ENCODE assay signal across 28 mouse cellular contexts in the genomic region with DNA sequence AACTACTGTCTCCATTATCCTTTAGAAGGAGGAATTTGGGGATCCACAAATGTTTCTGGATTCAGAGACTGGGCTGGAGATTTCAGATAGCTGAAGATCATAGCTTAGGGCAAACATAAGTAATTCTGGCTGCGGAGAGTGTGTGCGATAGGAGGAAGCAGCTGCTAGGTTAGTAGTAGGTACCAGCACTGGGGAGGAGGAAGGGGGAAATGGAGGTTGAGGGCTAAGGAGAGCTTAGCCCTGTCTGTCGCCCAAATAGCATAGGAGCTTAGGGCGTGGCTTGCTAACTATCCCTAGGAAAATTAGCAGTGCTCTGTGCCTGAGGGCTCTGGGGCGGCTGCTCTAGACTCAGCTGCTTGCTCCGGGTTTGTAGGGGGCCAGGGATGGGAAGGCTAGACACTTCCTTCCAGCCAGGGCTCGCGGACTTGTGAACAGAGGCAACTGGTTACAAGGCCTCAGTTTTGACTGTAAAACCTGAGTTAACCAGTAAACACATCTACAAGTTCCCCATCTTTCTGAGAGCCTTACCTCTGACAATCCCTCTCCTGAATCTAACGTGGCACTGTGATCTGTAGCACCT. TPM values are rescaled to one million over a fixed set of nuclear protein-coding genes. Genes with fewer than 3 reads are reported as not detected.
DNase-seq lines count a peak whose midpoint lies in the region; ATAC-seq and TF ChIP-seq lines count a peak whose summit lies in the region.
"Had no signal": no experiment of that assay in that cellular context is flagged by ENCODE, and none has a peak within 500 bp of the region (broad histone marks: within the 10 kb centered on the region; RNA-seq: fewer than 3 reads in every experiment).

No protein-coding gene starts in this region.

- H3K4me1 ChIP-seq in midbrain, embryonic 11.5 days (ENCODE audit: control insufficient read depth, insufficient read depth, low read length), result peaks cover 27% of the 10 kb centered on the region
- H3K4me1 ChIP-seq in midbrain, postnatal 0 days (ENCODE audit: insufficient read depth, low read length), result no peaks in the 10 kb centered on the region
- no peaks in the 10 kb centered on the region; the same call in 1 of the 2 replicates for H3K4me1 ChIP-seq in lung, adult 2 months (ENCODE audit: control insufficient read depth, insufficient read depth, low read length)

- WGBS in midbrain, embryonic 11.5 days, result 3% methylated on average over 9 of the region's 9 CpGs
- 23% methylated on average over 9 of the region's 9 CpGs for WGBS in midbrain, postnatal 0 days
- whole genome bisulfite sequencing in lung, adult 2 months, result 63% methylated on average over 9 of the region's 9 CpGs

- ATAC-seq in midbrain, embryonic 11.5 days (ENCODE audit: low FRiP score), result no peak
- ATAC-seq in midbrain, postnatal 0 days (ENCODE audit: low FRiP score), result no peak
- peak; percentile 11; the same call in 1 of the 2 replicates for ATAC-seq in common myeloid progenitor, adult 5-6 weeks (replicated peaks; ENCODE audit: low read depth, poor library complexity, severe bottlenecking)
- ATAC-seq: forebrain, embryonic 15.5 days; inflammation-experienced regulatory T-cells, adult 6 months; midbrain, embryonic 16.5 days had no signal

- TF ChIP-seq CTCF in midbrain, postnatal 0 days (IDR thresholded peaks at IDR 0.05), result no peak
- no peak for TF ChIP-seq CTCF in lung, adult 2 months (IDR thresholded peaks at IDR 0.05; ENCODE audit: insufficient read depth, low read length)

- H3K4me2 ChIP-seq in midbrain, embryonic 11.5 days, result no peak overlapping the region
- H3K4me2 ChIP-seq in midbrain, postnatal 0 days (ENCODE audit: low read depth, low read length, poor library complexity, severe bottlenecking), result no peak overlapping the region
- H3K4me2 ChIP-seq: embryonic facial prominence, embryonic 13.5 days; forebrain, embryonic 15.5 days; hindbrain, embryonic 14.5 days; limb, embryonic 13.5 days; liver, embryonic 13.5 days; lung, embryonic 14.5 days had no signal

- TF ChIP-seq POLR2A in lung, adult 2 months (IDR thresholded peaks at IDR 0.05; ENCODE audit: borderline replicate concordance, extremely low read depth, low read depth, low read length), result no peak

- intact Hi-C loops in left cerebral cortex, postnatal 4 days (cut with DNase I), result no loop called here

- H3K36me3 ChIP-seq in midbrain, embryonic 11.5 days (ENCODE audit: control insufficient read depth, insufficient read depth, low read length), result no peaks in the 10 kb centered on the region
- H3K36me3 ChIP-seq in midbrain, postnatal 0 days (ENCODE audit: insufficient read depth, low read length), result no peaks in the 10 kb centered on the region
- H3K36me3 ChIP-seq: embryonic facial prominence, embryonic 13.5 days; forebrain, embryonic 15.5 days; limb, embryonic 13.5 days; liver, embryonic 13.5 days had no signal

- peaks cover 76% of the 10 kb centered on the region for H3K27me3 ChIP-seq in midbrain, embryonic 11.5 days (ENCODE audit: control insufficient read depth, insufficient read depth, low read length)
- H3K27me3 ChIP-seq in midbrain, postnatal 0 days (ENCODE audit: insufficient read depth, low read length), result peaks cover 63% of the 10 kb centered on the region

- no peak overlapping the region for H3K9ac ChIP-seq in midbrain, embryonic 11.5 days (ENCODE audit: low read length)
- H3K9ac ChIP-seq in midbrain, postnatal 0 days (replicated peaks; ENCODE audit: low read length, poor library complexity, severe bottlenecking), result no peak overlapping the region
- H3K9ac ChIP-seq: embryonic facial prominence, embryonic 13.5 days; forebrain, embryonic 15.5 days; hindbrain, embryonic 14.5 days; limb, embryonic 13.5 days; liver, embryonic 13.5 days; lung, embryonic 14.5 days had no signal

- H3K9me3 ChIP-seq in midbrain, embryonic 11.5 days (ENCODE audit: control insufficient read depth, low read length), result no peaks in the 10 kb centered on the region
- no peaks in the 10 kb centered on the region for H3K9me3 ChIP-seq in midbrain, postnatal 0 days (ENCODE audit: low read length)
- H3K9me3 ChIP-seq: embryonic facial prominence, embryonic 13.5 days; forebrain, embryonic 15.5 days; limb, embryonic 13.5 days; liver, embryonic 13.5 days had no signal

- peak; percentile 92 for DNase-seq in midbrain, embryonic 11.5 days (ENCODE audit: low spot score, missing footprints)
- no peak for DNase-seq in midbrain, postnatal 0 days (ENCODE audit: low spot score)
- peak; percentile 20 for DNase-seq in embryo, embryonic 9.5 days (ENCODE audit: extremely low spot score)
- no peak for DNase-seq in cerebellum, adult 8-10 months
- no peak for DNase-seq in lung, adult 2 months
- DNase-seq in left cerebral cortex, postnatal 4 days, result no peak
- DNase-seq: adrenal gland, postnatal 14 days; cerebellum, adult 9-10 months; gastrocnemius, postnatal 14 days; heart, adult 2 months; heart, postnatal 36 days; kidney, adult 8-10 months; kidney, postnatal 10 days; liver, embryonic 13.5 days; lung, embryonic 14.5 days; right cerebral cortex, postnatal 25 days; spleen, adult 18-20 months; thymus, postnatal 14 days had no signal

- no peak overlapping the region for H3K27ac ChIP-seq in midbrain, embryonic 11.5 days (ENCODE audit: low read depth, low read length)
- no peak overlapping the region for H3K27ac ChIP-seq in midbrain, postnatal 0 days (ENCODE audit: low read depth, low read length)
- H3K27ac ChIP-seq: embryonic facial prominence, embryonic 13.5 days; forebrain, embryonic 15.5 days; heart, adult 2 months; hindbrain, embryonic 14.5 days; limb, embryonic 13.5 days; liver, embryonic 13.5 days had no signal

- H3K4me3 ChIP-seq in midbrain, embryonic 11.5 days (ENCODE audit: low read depth, low read length), result no peak overlapping the region
- H3K4me3 ChIP-seq in midbrain, postnatal 0 days (ENCODE audit: low read depth, low read length), result no peak overlapping the region
- H3K4me3 ChIP-seq in lung, adult 2 months (replicated peaks; ENCODE audit: extremely low read depth, low read depth, low read length), result no peak overlapping the region
- H3K4me3 ChIP-seq: embryonic facial prominence, embryonic 13.5 days; erythroblast, embryonic 14.5 days; forebrain, embryonic 15.5 days; heart, adult 2 months; limb, embryonic 13.5 days; liver, embryonic 13.5 days had no signal

RNA-seq across cellular contexts. Expression of a gene that starts 4.7 kb away (rescaled TPM):
- 1.0 and 1.7 TPM in 2 replicates for polyA plus RNA-seq in midbrain, embryonic 11.5 days (2014; fragmentation: Nextera tagmentation; extraction: Ambion mirVana)
- 8.5 and 12.8 TPM in 2 replicates for total RNA-seq in midbrain, postnatal 0 days (2014; rRNA removed)
- 0.56 and 0.62 TPM in 2 replicates for polyA plus RNA-seq in midbrain, postnatal 0 days (2015; fragmentation: Nextera tagmentation; extraction: Ambion mirVana)
- not detected in 2 replicates for total RNA-seq in common myeloid progenitor, adult 5-6 weeks (2017)
- polyA plus RNA-seq in lung, adult 2 months (2012; rRNA removed), result 3.6 and 4.7 TPM in 2 replicates
- 10 to 100 TPM; 60.6 to 64.9 TPM for total RNA-seq in left cerebral cortex, postnatal 4 days (2021)
- total RNA-seq: megakaryocyte, adult 5-6 weeks; neutrophil, adult 5-6 weeks had no signal
- polyA plus RNA-seq: inflammation-experienced regulatory T-cells, adult 6 months; liver, embryonic 13.5 days had no signal

Comparison
In these comparisons a context has a peak if more than half of its experiments do, and no peak if none do; other contexts are left out.
1. DNase-seq: peak in midbrain, embryonic 11.5 days (single experiment) and embryo, embryonic 9.5 days (single experiment); none in midbrain, postnatal 0 days (single experiment), cerebellum, adult 8-10 months (single experiment), lung, adult 2 months (single experiment) and left cerebral cortex, postnatal 4 days (single experiment).